Mouse (Mus musculus): ENCODE measurements around the gene Extl2.
A peak's percentile ranks its signal among the peaks of the same experiment; 100 is the strongest.

Extl2 gene

GRCm38 (mm10) chr3:116006978-116007940 is at the start of gene Extl2, which contains the start of gene Slc30a7:
Gene Extl2 (plus strand): TSS chr3:116007462.
Gene Slc30a7 (minus strand): TSS chr3:116007406.
- DNase-seq, result peak; percentile 81 to 86

- no peak for DNase-seq
Measured at GRCm38 (mm10) chr3:115961311-115962027, 45.8 kb upstream of the Extl2 start.

GRCm38 (mm10) chr3:115962028-115962415 is 45.2 kb upstream of the Extl2 start:
- no peak for DNase-seq

DNA sequence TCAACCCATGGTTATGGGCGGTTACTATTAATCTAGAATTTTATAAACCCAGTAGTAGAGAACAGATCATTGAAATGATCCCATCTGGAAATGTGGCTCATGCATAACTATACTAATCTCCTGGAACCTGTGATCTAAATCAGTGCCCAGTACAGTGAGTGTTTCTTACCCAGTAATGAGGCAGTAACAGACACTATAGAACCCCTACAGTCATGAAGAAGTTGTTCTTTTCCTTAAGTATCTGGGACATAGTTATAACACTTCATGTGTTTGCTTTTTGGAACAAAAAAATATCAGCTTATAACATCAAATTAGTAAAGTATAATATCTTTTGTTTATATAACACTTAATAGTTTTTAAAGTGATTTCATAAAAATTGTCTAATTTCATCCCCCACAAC is 43.7 kb upstream of the Extl2 start:
- DNase-seq, result no peak

- DNase-seq, result no peak
Measured at GRCm38 (mm10) chr3:115964071-115964470, 43.2 kb upstream of the Extl2 start.

DNA sequence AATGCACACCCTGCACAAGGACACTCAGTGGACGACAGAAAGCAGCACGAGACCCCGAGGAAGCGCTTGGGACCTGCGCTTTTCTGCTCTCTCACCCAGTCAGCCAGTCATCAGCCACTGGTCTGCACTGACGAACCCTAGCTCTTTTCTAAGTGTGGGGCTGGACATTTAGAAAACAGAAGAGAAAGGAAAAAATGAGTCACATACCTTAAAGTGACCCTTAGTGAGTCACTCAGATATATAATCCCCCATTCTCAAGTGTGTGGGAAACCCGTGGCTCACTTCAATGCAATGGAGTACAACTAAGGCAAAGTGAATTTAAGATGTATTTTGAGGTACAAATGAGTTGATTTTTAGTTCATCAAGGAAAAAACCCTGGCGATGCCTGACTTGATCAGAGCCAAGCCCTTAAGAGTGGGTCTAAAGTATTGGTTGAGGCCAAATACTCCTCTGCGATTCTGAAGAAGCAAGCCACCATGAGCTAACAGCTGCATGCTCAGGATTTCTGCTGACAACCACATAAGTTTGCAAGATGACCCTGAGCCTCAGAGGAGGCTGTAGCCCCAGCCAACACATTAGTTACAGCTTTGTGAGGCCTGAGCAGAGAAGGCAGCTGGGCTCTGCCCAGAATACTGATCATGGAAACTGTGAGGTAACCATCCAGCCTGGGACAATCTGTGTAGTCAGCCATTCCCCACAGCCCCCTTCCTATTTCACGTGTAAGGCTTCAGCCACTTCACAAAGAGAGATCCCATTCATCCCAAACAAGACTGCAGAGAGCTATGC is 38.3 kb upstream of the Extl2 start:
- no peak for DNase-seq

- DNase-seq, result no peak
Measured at GRCm38 (mm10) chr3:115971045-115971785, 36.0 kb upstream of the Extl2 start.

DNA sequence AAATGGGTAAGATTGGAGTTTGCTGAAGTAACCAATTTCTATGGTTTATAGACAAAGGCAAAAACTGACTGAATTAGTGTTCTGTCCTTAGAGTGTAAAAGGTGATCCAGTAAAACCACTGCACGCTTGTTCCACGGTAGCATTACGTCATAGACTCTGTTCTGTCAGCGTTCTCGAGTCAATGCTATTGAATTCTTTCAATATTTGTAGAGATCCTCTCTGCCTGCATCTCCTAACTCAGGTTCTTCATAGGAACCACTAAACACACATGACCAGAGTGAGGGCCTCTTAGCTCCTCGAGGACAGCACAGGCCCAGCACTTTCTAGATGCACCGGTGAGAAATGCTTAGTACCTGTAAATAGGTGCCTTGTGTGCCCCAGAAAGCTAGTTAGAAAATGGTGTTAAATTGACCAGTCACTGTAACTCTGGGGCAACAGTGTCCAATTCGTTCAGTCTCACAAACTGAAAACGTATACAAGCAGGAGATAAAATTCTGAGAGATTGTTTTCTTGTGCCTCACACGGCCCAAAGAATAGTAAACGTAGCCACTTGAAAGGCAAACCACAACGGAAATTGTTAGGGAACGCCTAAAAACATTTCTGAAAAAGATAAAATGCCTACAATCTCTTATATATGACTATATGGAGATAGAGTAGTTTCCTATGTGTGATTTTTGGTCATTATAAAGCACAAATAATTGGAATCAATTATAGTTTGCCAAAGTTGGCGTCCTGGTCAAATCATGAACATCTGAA is 35.2 kb upstream of the Extl2 start:
- DNase-seq, result no peak

GRCm38 (mm10) chr3:115974228-115974627 is 33.0 kb upstream of the Extl2 start:
- no peak for DNase-seq

GRCm38 (mm10) chr3:115974995-115975394 is 32.3 kb upstream of the Extl2 start:
- DNase-seq, result no peak

GRCm38 (mm10) chr3:115979000-115979399 is 28.3 kb upstream of the Extl2 start:
- DNase-seq, result no peak

DNA sequence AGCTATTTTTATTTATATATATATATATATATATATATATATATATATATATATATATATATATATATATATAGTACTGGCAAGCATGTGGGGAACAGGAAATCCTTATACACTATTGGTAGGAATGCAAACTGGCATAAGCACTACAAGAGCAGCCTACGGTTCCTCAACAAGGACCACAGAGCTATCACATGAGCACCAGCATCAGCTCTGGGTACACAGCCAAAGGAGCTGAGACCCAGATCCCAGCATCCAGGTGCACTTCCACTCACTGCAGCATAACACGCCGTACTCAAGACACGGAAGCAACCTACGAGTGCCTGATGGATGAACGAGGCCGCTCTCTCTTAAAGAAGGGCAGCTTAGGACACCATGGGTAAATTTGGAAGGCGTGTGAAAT is 24.0 kb upstream of the Extl2 start:
- no peak for DNase-seq

- no peak for DNase-seq
Measured at GRCm38 (mm10) chr3:115984653-115985052, 22.6 kb upstream of the Extl2 start.

DNA sequence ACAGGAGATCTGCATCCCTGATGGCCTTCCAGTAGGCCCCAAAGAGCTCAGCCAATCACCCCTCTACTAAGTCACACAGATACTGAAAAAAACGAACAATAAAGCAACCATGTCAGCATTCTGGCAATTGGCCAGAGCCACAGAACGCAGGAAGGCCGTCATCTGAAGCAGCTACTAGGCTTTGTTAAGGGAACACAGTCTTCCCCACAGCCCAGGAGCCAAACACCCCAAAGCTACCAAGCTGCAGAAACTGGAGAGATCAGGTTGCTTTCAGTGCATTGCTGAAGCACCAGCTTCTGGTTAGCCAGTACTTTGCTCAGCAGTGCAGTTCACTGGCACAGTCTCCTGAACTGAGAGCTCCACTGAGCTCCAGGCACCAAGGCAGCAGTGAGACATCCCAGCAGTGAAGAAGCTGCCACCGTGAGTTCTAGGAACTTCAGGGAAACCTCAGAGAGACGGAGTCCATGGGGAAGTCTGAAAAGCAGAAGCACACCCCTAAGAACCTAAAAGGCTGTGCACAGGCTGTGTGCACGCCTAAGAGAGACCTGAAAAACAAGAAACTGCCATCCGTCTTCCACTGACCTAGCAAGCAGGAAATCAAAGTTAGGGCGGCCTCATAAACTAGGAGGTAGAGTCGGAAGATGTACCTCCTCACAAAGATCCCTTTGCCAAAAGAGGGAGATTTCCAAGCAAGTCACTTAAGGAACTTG is 21.9 kb upstream of the Extl2 start:
- no peak for DNase-seq

GRCm38 (mm10) chr3:115992103-115992502 is 15.2 kb upstream of the Extl2 start:
- no peak for DNase-seq

GRCm38 (mm10) chr3:115992588-115992987 is 14.7 kb upstream of the Extl2 start:
- no peak for DNase-seq

- no peak for DNase-seq
Measured at GRCm38 (mm10) chr3:115993025-115993424, 14.2 kb upstream of the Extl2 start.

DNA sequence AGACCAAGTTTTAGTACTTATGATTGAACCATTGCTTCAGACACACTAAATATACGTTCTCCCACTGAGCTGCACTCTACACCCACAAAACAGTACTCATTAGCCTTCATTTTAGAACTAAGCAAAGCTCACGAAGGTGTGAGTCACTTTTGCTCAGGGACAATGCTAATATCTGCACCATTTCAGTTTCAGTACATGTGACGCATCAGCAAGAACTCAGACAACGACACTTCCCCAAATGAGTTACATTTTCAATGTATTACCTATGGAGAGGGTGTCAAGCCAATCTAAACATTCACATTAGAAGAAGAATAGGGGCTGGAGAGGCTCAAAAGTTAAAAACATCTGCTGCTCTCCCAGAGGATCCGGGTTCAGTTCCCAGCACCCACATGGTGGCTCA is 10.3 kb upstream of the Extl2 start:
- DNase-seq, result no peak

- no peak for DNase-seq
Measured at GRCm38 (mm10) chr3:116006284-116006977, 831 bp upstream of the Extl2 start.

DNA sequence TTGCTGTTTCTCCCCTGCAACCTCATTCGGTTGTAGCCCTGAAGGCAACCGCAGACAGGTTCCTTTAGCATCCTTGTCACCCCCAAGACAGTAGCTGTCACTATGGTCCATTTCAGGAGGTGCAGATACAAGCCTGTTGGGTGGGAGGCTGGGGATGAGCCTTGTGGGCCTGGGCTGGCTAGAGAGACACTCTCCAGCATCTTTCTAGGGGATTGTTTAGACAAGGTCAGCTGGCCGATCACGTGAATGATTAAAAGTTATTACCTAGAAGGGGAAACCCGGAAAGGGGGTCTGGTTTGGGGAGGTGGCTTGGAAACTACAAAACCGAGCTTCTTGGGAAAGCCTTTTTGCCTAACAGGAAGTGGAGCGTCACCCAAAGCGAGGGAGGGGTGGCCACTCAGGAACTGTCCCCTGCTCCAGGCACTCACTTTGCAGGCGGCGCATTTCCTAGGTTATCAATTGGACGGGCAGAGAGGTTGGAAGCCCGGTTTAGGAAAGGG is 729 bp downstream of the Extl2 start:
- DNase-seq, result peak; percentile 82 to 92
